Mouse (Mus musculus): ENCODE data around the gene Ptpre. TPM values are rescaled to one million over a fixed set of nuclear protein-coding genes. Genes with fewer than 3 reads are reported as not detected.

Gene Ptpre
- polyA plus RNA-seq, 1 experiment from 2014 or later, result 2.4 TPM

- Histone ChIP-seq H3K4me1 (ENCODE audit: control insufficient read depth, insufficient read depth, low read length) (peaks cover 12% of the 10 kb centered on the region), H3K9ac (ENCODE audit: low read depth, low read length) (no peak overlapping the region)
- 77% methylated on average over 1 of the region's 1 CpGs for WGBS
Observed at GRCm38 (mm10) chr7:135726707-135727106, 189.4 kb downstream of the Ptpre start.

GRCm38 (mm10) chr7:135728038-135728437, 190.8 kb downstream of the Ptpre start:
- Histone ChIP-seq H3K27me3 (replicated peaks; ENCODE audit: control insufficient read depth, insufficient read depth, low read length) (no peaks in the 10 kb centered on the region), H3K4me2 (ENCODE audit: low read depth, low read length) (no peak overlapping the region), H3K36me3 (ENCODE audit: control insufficient read depth, insufficient read depth, low read length) (no peaks in the 10 kb centered on the region), H3K4me1 (ENCODE audit: control insufficient read depth, insufficient read depth, low read length) (peaks cover 12% of the 10 kb centered on the region), H3K9me3 (ENCODE audit: control insufficient read depth, low read length) (no peaks in the 10 kb centered on the region), H3K4me3 (ENCODE audit: low read length) (no peak overlapping the region), H3K9ac (ENCODE audit: low read depth, low read length) (no peak overlapping the region), H3K27ac (ENCODE audit: low read length) (no peak overlapping the region)
- WGBS, result 87% methylated on average over 12 of the region's 12 CpGs
- no peak for ATAC-seq

More at GRCm38 (mm10) chr7:135726707-135727106, 189.4 kb downstream of the Ptpre start:
- Histone ChIP-seq H3K27me3 (replicated peaks; ENCODE audit: control insufficient read depth, insufficient read depth, low read length) (no peaks in the 10 kb centered on the region), H3K27ac (ENCODE audit: low read length) (no peak overlapping the region), H3K36me3 (ENCODE audit: control insufficient read depth, insufficient read depth, low read length) (no peaks in the 10 kb centered on the region), H3K4me2 (ENCODE audit: low read depth, low read length) (no peak overlapping the region), H3K9me3 (ENCODE audit: control insufficient read depth, low read length) (no peaks in the 10 kb centered on the region), H3K4me3 (ENCODE audit: low read length) (no peak overlapping the region)
- no peak for ATAC-seq

DNA sequence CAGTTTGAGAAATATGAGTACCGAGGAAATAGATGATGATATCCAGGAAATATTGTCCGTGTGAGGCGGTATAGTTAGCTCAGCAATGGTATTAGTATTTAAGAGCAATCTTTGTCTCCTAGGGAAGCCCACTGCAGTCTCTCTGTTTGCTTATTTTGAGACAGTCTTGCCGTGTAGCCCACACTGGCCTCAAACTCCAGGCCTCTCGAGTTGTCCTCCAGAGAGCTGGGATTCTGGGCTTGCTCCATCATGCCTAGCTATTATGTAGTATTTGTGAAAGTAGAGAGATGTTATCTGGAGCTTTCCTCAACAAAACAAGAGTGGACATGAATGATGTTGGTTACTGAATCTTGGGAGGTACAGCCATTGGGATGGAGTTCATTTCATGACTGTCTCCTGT, 197.1 kb downstream of the Ptpre start:
- no peaks in the 10 kb centered on the region for H3K9me3 ChIP-seq (ENCODE audit: control insufficient read depth, low read length)
- H3K36me3 ChIP-seq (ENCODE audit: control insufficient read depth, insufficient read depth, low read length), result no peaks in the 10 kb centered on the region
- no peak for ATAC-seq
- no peak overlapping the region for H3K4me3 ChIP-seq (ENCODE audit: low read length)
- no peak overlapping the region for H3K4me2 ChIP-seq (ENCODE audit: low read depth, low read length)
- H3K27me3 ChIP-seq (replicated peaks; ENCODE audit: control insufficient read depth, insufficient read depth, low read length), result no peaks in the 10 kb centered on the region
- H3K4me1 ChIP-seq (ENCODE audit: control insufficient read depth, insufficient read depth, low read length), result peaks cover 8% of the 10 kb centered on the region; the same call in 1 of the 2 replicates
- no peak overlapping the region for H3K27ac ChIP-seq (ENCODE audit: low read length)
- WGBS, result 89% methylated on average over 5 of the region's 5 CpGs
- no peak overlapping the region for H3K9ac ChIP-seq (ENCODE audit: low read depth, low read length)

DNA sequence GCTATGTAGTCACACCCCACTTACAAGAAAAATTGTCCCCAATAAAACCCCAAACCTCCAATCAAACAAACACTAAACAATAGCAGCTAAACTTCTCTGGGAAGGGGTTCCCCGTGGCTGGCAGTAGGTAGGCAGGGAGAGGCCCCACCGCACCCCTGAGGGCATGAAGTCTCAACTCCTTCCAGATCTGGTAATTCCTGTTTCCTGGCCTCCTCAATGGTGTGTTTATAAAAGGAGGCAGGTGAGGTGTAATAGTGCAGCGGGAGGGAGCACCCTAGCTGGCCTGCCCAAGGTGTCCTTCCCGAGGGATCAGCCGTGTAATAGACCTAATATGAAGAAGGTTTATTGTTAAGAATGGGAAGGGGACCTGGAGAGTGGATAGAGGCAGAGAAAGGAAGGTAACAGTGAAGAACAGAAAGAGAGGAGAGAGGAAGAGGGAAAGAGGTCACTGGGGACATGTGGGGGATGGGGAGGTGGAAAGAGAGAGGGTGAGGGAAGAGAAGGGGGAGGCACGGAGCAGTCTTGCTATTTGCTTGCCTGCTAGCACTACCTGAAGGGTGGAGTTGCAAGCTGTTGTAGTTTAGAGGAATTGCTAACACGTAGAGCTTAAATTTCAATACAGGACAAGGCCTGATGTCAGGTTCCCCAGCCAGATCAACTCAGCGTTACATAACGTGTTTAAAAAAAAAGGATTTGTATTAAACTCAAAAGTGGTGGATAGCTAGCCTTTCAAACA, 197.8 kb downstream of the Ptpre start:
- peak overlapping the region; percentile 52 for H3K27ac ChIP-seq (ENCODE audit: low read length)
- no peak overlapping the region for H3K4me3 ChIP-seq (ENCODE audit: low read length)
- H3K27me3 ChIP-seq (replicated peaks; ENCODE audit: control insufficient read depth, insufficient read depth, low read length), result no peaks in the 10 kb centered on the region
- H3K9me3 ChIP-seq (ENCODE audit: control insufficient read depth, low read length), result no peaks in the 10 kb centered on the region
- peak; percentile 51 for ATAC-seq
- H3K4me1 ChIP-seq (ENCODE audit: control insufficient read depth, insufficient read depth, low read length), result peaks cover 8% of the 10 kb centered on the region; the same call in 1 of the 2 replicates
- peak overlapping the region; percentile 41; the same call in 1 of the 2 replicates for H3K4me2 ChIP-seq (ENCODE audit: low read depth, low read length)
- H3K9ac ChIP-seq (ENCODE audit: low read depth, low read length), result no peak overlapping the region
- no peaks in the 10 kb centered on the region for H3K36me3 ChIP-seq (ENCODE audit: control insufficient read depth, insufficient read depth, low read length)
- WGBS, result 69% methylated on average over 9 of the region's 9 CpGs

MicroRNAs encoded within 50 kb of the gene (microRNA counts, 519-probe panel; counts per million panel counts)
- 1,434 counts per million, percentile 11 among the panel's probes with 10 or more counts for microRNA mmu-miR-1962

Small RNA genes lying within 50 kb of the gene (microRNA-seq; reads per million reads assigned to microRNA genes)
- not detected for gene Mir1962

Other genes starting within 250 kb of the Ptpre start
- not detected in 2 replicates for gene Foxi2, start 127.2 kb upstream of the Ptpre start, polyA plus RNA-seq (2015; fragmentation: Nextera tagmentation; extraction: Ambion mirVana)
- gene Clrn3, start 8.8 kb upstream of the Ptpre start, polyA plus RNA-seq (2015; fragmentation: Nextera tagmentation; extraction: Ambion mirVana), result 40.3 and 45.1 TPM in 2 replicates
- 20.2 and 23.2 TPM in 2 replicates for gene Mki67, start 178.9 kb downstream of the Ptpre start, polyA plus RNA-seq (2015; fragmentation: Nextera tagmentation; extraction: Ambion mirVana)